Mouse (Mus musculus): ENCODE data around the gene Msrb3.

- TF ChIP-seq CTCF (IDR thresholded peaks at IDR 0.05; ENCODE audit: low read depth) (no peak), EP300 (IDR thresholded peaks at IDR 0.05; ENCODE audit: low read depth) (no peak)
Measured at GRCm38 (mm10) chr10:120938904-120939208, 40.0 kb upstream of the Msrb3 start.
